Mouse (Mus musculus) myocyte (in vitro differentiated cells): ENCODE results near the gene Arhgef3. TPM values are rescaled to one million over a fixed set of nuclear protein-coding genes. Genes with fewer than 3 reads are reported as not detected.

ENCODE experiments used
- H3K27me3 ChIP-seq: one replicate; pipeline ENCODE4 v1.6.1; 2011; ENCODE audit not compliant: control insufficient read depth, insufficient read depth, insufficient read length
- H3K36me3 ChIP-seq: one replicate; pipeline ENCODE4 v1.6.1; 2011; ENCODE audit not compliant: control insufficient read depth, insufficient read depth
- H3K4me2 ChIP-seq: one replicate; pipeline ENCODE4 v1.6.1; 2011; ENCODE audit warnings: low read depth, control low read depth
- H3K4me3 ChIP-seq: one replicate; pipeline ENCODE4 v1.5.1; 2011; ENCODE audit warnings: mild to moderate bottlenecking, control low read depth, moderate library complexity
- H3K79me2 ChIP-seq: one replicate; pipeline ENCODE4 v1.6.1; 2011; ENCODE audit not compliant: control insufficient read depth, insufficient read depth
- H3ac ChIP-seq: one replicate; pipeline ENCODE4 v1.6.1; 2011; ENCODE audit not compliant: control insufficient read depth, insufficient read length
- CEBPB ChIP-seq: IDR thresholded peaks from 2 replicates; pipeline ENCODE4 v1.6.1; 2011; ENCODE audit warnings: mild to moderate bottlenecking, moderate library complexity; ENCODE audit not compliant: poor library complexity, insufficient read depth, severe bottlenecking
- E2F4 ChIP-seq: IDR thresholded peaks from one replicate; pipeline ENCODE4 v1.6.1; 2011; ENCODE audit warnings: mild to moderate bottlenecking, control low read depth, moderate library complexity; ENCODE audit not compliant: insufficient read depth
- MAX ChIP-seq: IDR thresholded peaks from one replicate; pipeline ENCODE4 v1.6.1; 2011; ENCODE audit warnings: low read depth, mild to moderate bottlenecking, control low read depth
- MYOD1 ChIP-seq, 3 experiments: IDR thresholded peaks; one replicate each; pipeline ENCODE4 v1.6.1; 2011; ENCODE audit warnings: control low read depth in 2 of 3, low read depth in 2 of 3, mild to moderate bottlenecking in 2 of 3, moderate library complexity in 1 of 3; ENCODE audit not compliant: insufficient read length in 2 of 3, control insufficient read depth in 1 of 3
- MYOG ChIP-seq, 3 experiments: IDR thresholded peaks; one replicate each; pipeline ENCODE4 v1.6.1; 2011; ENCODE audit warnings: control low read depth in 2 of 3, low read depth in 2 of 3, mild to moderate bottlenecking in 2 of 3; ENCODE audit not compliant: insufficient read length in 2 of 3, control insufficient read depth in 1 of 3, insufficient read depth in 1 of 3
- POLR2A ChIP-seq: IDR thresholded peaks from one replicate; pipeline ENCODE4 v1.6.1; 2011; ENCODE audit warnings: low read depth, mild to moderate bottlenecking, control low read depth, moderate library complexity; ENCODE audit not compliant: insufficient read length
- POLR2AphosphoS2 ChIP-seq: IDR thresholded peaks from one replicate; pipeline ENCODE4 v1.6.1; 2011; ENCODE audit warnings: low read depth, control low read depth; ENCODE audit not compliant: insufficient read length
- REST ChIP-seq: IDR thresholded peaks from one replicate; pipeline ENCODE4 v1.6.1; 2011; ENCODE audit warnings: mild to moderate bottlenecking, control low read depth, moderate library complexity; ENCODE audit not compliant: insufficient read depth, insufficient read length
- SRF ChIP-seq: IDR thresholded peaks from one replicate; pipeline ENCODE4 v1.6.1; 2011; ENCODE audit warnings: low read depth; ENCODE audit not compliant: control insufficient read depth, insufficient read length
- TCF12 ChIP-seq: IDR thresholded peaks from one replicate; pipeline ENCODE4 v1.6.1; 2011; ENCODE audit warnings: mild to moderate bottlenecking, control low read depth; ENCODE audit not compliant: poor library complexity, insufficient read depth, severe bottlenecking
- TCF3 ChIP-seq: IDR thresholded peaks from one replicate; pipeline ENCODE4 v1.6.1; 2011; ENCODE audit warnings: low read depth, control low read depth; ENCODE audit not compliant: insufficient read length
- USF1 ChIP-seq: IDR thresholded peaks from one replicate; pipeline ENCODE4 v1.6.1; 2011; ENCODE audit warnings: low read depth, mild to moderate bottlenecking, control low read depth, moderate library complexity
- polyA plus RNA-seq: library from polyadenylated mRNA; unstranded; fragments of >200 nt; fragmentation: generic; extraction: Trizol; gene quantifications from one replicate; pipeline ENCODE4 v1.2.1, GENCODE M21; 2012; ENCODE audit warnings: missing spikeins

The Arhgef3 gene
- polyA plus RNA-seq, 1 experiment = 6.6 TPM

- TF ChIP-seq TCF3 = no peak
- no peak for TF ChIP-seq TCF12
- no peak for TF ChIP-seq MYOD1 (IDR thresholded peaks at IDR 0.05; ENCODE audit: control insufficient read depth in 1 of 3, insufficient read length in 2 of 3, low read depth in 2 of 3)
- no peak for TF ChIP-seq USF1
- no peak for TF ChIP-seq REST
- no peaks in the 10 kb centered on the region for H3K79me2 ChIP-seq
- no peak overlapping the region for H3ac ChIP-seq
- no peaks in the 10 kb centered on the region for H3K36me3 ChIP-seq
- H3K27me3 ChIP-seq = no peaks in the 10 kb centered on the region
- H3K4me2 ChIP-seq = no peak overlapping the region
- no peak overlapping the region for H3K4me3 ChIP-seq
Observed at GRCm38 (mm10) chr14:27325537-27325936, 210.8 kb downstream of the Arhgef3 start.

- Histone ChIP-seq H3K4me3 (no peak overlapping the region), H3K36me3 (no peaks in the 10 kb centered on the region), H3K27me3 (no peaks in the 10 kb centered on the region), H3K79me2 (no peaks in the 10 kb centered on the region), H3K4me2 (no peak overlapping the region), H3ac (no peak overlapping the region)
- TF ChIP-seq TCF12 (no peak), REST (no peak), TCF3 (no peak), POLR2A (no peak), POLR2AphosphoS2 (no peak), E2F4 (no peak), MYOD1 (IDR thresholded peaks at IDR 0.05; ENCODE audit: control insufficient read depth in 1 of 3, insufficient read length in 2 of 3, low read depth in 2 of 3) (no peak), USF1 (no peak), MAX (no peak), MYOG (IDR thresholded peaks at IDR 0.05; ENCODE audit: control insufficient read depth in 1 of 3, insufficient read depth in 1 of 3, insufficient read length in 2 of 3, low read depth in 2 of 3) (no peak), SRF (no peak), CEBPB (no peak)
Observed at GRCm38 (mm10) chr14:27327862-27328261, 213.2 kb downstream of the Arhgef3 start.

- Histone ChIP-seq H3K79me2 (no peaks in the 10 kb centered on the region), H3K4me2 (no peak overlapping the region), H3K36me3 (no peaks in the 10 kb centered on the region), H3K27me3 (no peaks in the 10 kb centered on the region), H3K4me3 (no peak overlapping the region), H3ac (no peak overlapping the region)
- TF ChIP-seq POLR2AphosphoS2 (no peak), TCF12 (no peak), REST (no peak), USF1 (no peak), MYOD1 (IDR thresholded peaks at IDR 0.05; ENCODE audit: control insufficient read depth in 1 of 3, insufficient read length in 2 of 3, low read depth in 2 of 3) (no peak), POLR2A (no peak), MYOG (IDR thresholded peaks at IDR 0.05; ENCODE audit: control insufficient read depth in 1 of 3, insufficient read depth in 1 of 3, insufficient read length in 2 of 3, low read depth in 2 of 3) (no peak), CEBPB (no peak), TCF3 (no peak), SRF (no peak), E2F4 (no peak), MAX (no peak)
Observed at GRCm38 (mm10) chr14:27328952-27329351, 214.3 kb downstream of the Arhgef3 start.

- TF ChIP-seq CEBPB (no peak), POLR2AphosphoS2 (no peak), TCF12 (no peak), REST (no peak), USF1 (no peak), SRF (no peak), POLR2A (no peak), MAX (no peak), MYOG (IDR thresholded peaks at IDR 0.05; ENCODE audit: control insufficient read depth in 1 of 3, insufficient read depth in 1 of 3, insufficient read length in 2 of 3, low read depth in 2 of 3) (no peak), TCF3 (no peak), E2F4 (no peak), MYOD1 (IDR thresholded peaks at IDR 0.05; ENCODE audit: control insufficient read depth in 1 of 3, insufficient read length in 2 of 3, low read depth in 2 of 3) (no peak)
Observed at GRCm38 (mm10) chr14:27331490-27332035, 216.9 kb downstream of the Arhgef3 start.

GRCm38 (mm10) chr14:27332359-27332987 is 217.8 kb downstream of the Arhgef3 start:
- H3K4me3 ChIP-seq = no peak overlapping the region
- no peaks in the 10 kb centered on the region for H3K36me3 ChIP-seq
- no peak for TF ChIP-seq USF1
- TF ChIP-seq REST = no peak
- TF ChIP-seq MYOD1 (IDR thresholded peaks at IDR 0.05; ENCODE audit: control insufficient read depth in 1 of 3, insufficient read length in 2 of 3, low read depth in 2 of 3) = no peak
- TF ChIP-seq SRF = no peak
- TF ChIP-seq TCF12 = no peak
- no peak for TF ChIP-seq TCF3
- TF ChIP-seq POLR2A = no peak
- TF ChIP-seq CEBPB = no peak
- no peak for TF ChIP-seq POLR2AphosphoS2
- no peak for TF ChIP-seq E2F4
- no peak for TF ChIP-seq MYOG (IDR thresholded peaks at IDR 0.05; ENCODE audit: control insufficient read depth in 1 of 3, insufficient read depth in 1 of 3, insufficient read length in 2 of 3, low read depth in 2 of 3)
- TF ChIP-seq MAX = no peak
- H3K79me2 ChIP-seq = no peaks in the 10 kb centered on the region
- H3K4me2 ChIP-seq = no peak overlapping the region
- peaks cover 5% of the 10 kb centered on the region for H3K27me3 ChIP-seq
- no peak overlapping the region for H3ac ChIP-seq

More at GRCm38 (mm10) chr14:27331490-27332035, 216.9 kb downstream of the Arhgef3 start:
- Histone ChIP-seq H3K36me3 (no peaks in the 10 kb centered on the region), H3K79me2 (no peaks in the 10 kb centered on the region), H3K4me3 (no peak overlapping the region), H3ac (no peak overlapping the region), H3K27me3 (peaks cover 5% of the 10 kb centered on the region), H3K4me2 (no peak overlapping the region)
